Mouse (Mus musculus) layer of hippocampus, postnatal 25 days (tissue): ENCODE measurements at regions not wholly inside any gene's neighbourhood (a gene's known extent, or its start where the extent isn't known, plus 50 kb on each side); places are given as distances from the start of the nearest gene placed in this dataset.

Experiments
- DNase-seq, 2 experiments: peaks; one replicate each; pipeline ENCODE4 v3.0.0; 2022; ENCODE audit warnings: mixed read lengths in 2 of 2, low spot score in 1 of 2; ENCODE audit errors: extremely low spot score in 1 of 2

GRCm38 (mm10) chr12:49449396-49449795 lies 64.4 kb downstream of the Gm43517 start:
- DNase-seq = no peak

GRCm38 (mm10) chr12:49468059-49468458 lies 83.1 kb downstream of the Gm43517 start:
- no peak for DNase-seq

- DNase-seq = peak in 1 of 2 experiments; percentile 34
These were observed 88.4 kb downstream of the Gm43517 start for GRCm38 (mm10) chr12:49473371-49473770.

GRCm38 (mm10) chr12:49480656-49481055 lies 95.7 kb downstream of the Gm43517 start:
- DNase-seq = no peak

GRCm38 (mm10) chr12:49481151-49481550 lies 96.2 kb downstream of the Gm43517 start:
- peak in 1 of 2 experiments; percentile 12 for DNase-seq

GRCm38 (mm10) chr12:49482367-49482766 lies 97.4 kb downstream of the Gm43517 start:
- DNase-seq = no peak

GRCm38 (mm10) chr12:49484070-49484770 lies 99.2 kb downstream of the Gm43517 start:
- no peak for DNase-seq

GRCm38 (mm10) chr12:49513131-49513530 lies 128.2 kb downstream of the Gm43517 start:
- no peak for DNase-seq

GRCm38 (mm10) chr12:49514616-49515015 lies 129.6 kb downstream of the Gm43517 start:
- no peak for DNase-seq
